Mouse (Mus musculus): ENCODE measurements around the gene Inka2.

GRCm38 (mm10) chr3:105722510-105722909, 18.1 kb downstream of the Inka2 start:
- no peak for TF ChIP-seq POLR2A (IDR thresholded peaks at IDR 0.05; ENCODE audit: control insufficient read depth, low read depth, low read length)
- no peak for TF ChIP-seq CTCF (IDR thresholded peaks at IDR 0.05; ENCODE audit: control insufficient read depth, insufficient read depth, insufficient replicate concordance, low read depth, low read length)

Data from testis, adult 2 months (tissue).